ENCODE assay signal across 27 mouse cellular contexts in genomic region chr15:101148604-101149003, GRCm38 (mm10). TPM values are rescaled to one million over a fixed set of nuclear protein-coding genes. Genes with fewer than 3 reads are reported as not detected.
DNase-seq lines count a peak whose midpoint lies in the region; ATAC-seq and TF ChIP-seq lines count a peak whose summit lies in the region.
"Had no signal": no experiment of that assay in that cellular context is flagged by ENCODE, and none has a peak within 500 bp of the region (broad histone marks: within the 10 kb centered on the region; RNA-seq: fewer than 3 reads in every experiment).

No protein-coding gene starts in this region.

- no peak for DNase-seq in gastrocnemius, adult 2 months
- DNase-seq in gastrocnemius, postnatal 25 days, result no peak
- no peak for DNase-seq in heart, postnatal 0 days (ENCODE audit: low spot score)
- no peak for DNase-seq in heart, postnatal 14 days
- no peak for DNase-seq in lung, adult 2 months
- no peak for DNase-seq in adrenal gland, adult 18-20 months (ENCODE audit: low spot score in 2 of 2)
- DNase-seq: adrenal gland, postnatal 10 days; cerebellum, adult 11 months; cerebellum, postnatal 14 days; embryo, embryonic 11 days; gastrocnemius, postnatal 36 days; kidney, postnatal 14 days; layer of hippocampus, adult 9-11 months; liver, embryonic 13.5 days; thymus, adult 2 months had no signal

- H3K27ac ChIP-seq in gastrocnemius, adult 2 months, result peak overlapping the region; percentile 41
- H3K27ac ChIP-seq in heart, postnatal 0 days (ENCODE audit: low read depth), result peak overlapping the region; percentile 58
- H3K27ac ChIP-seq in lung, embryonic 16.5 days (ENCODE audit: low read length), result peak overlapping the region; percentile 40
- H3K27ac ChIP-seq in stomach, embryonic 15.5 days, result 0 out of 2 replicates have a peak overlapping the region, but pooled peaks have one; percentile 9
- H3K27ac ChIP-seq: liver, embryonic 13.5 days; midbrain, embryonic 13.5 days had no signal

- intact Hi-C loops in gastrocnemius, adult 2 months (cut with DNase I), result no loop called here
- intact Hi-C loops in heart, postnatal 14 days (cut with DNase I), result no loop called here

- no peak for TF ChIP-seq POLR2A in lung, adult 2 months (IDR thresholded peaks at IDR 0.05; ENCODE audit: borderline replicate concordance, extremely low read depth, low read depth, low read length)

- peaks cover 32% of the 10 kb centered on the region for H3K4me1 ChIP-seq in heart, postnatal 0 days (ENCODE audit: control insufficient read depth, insufficient read depth)
- H3K4me1 ChIP-seq in lung, embryonic 16.5 days (replicated peaks; ENCODE audit: control insufficient read depth, insufficient read depth, low read length), result peaks cover 33% of the 10 kb centered on the region
- H3K4me1 ChIP-seq in lung, adult 2 months (ENCODE audit: control insufficient read depth, insufficient read depth, low read length), result peaks cover 10% of the 10 kb centered on the region
- H3K4me1 ChIP-seq in stomach, embryonic 15.5 days, result peaks cover 46% of the 10 kb centered on the region

- no peak overlapping the region for H3K9ac ChIP-seq in heart, postnatal 0 days (replicated peaks; ENCODE audit: low read depth, low read length)
- no peak overlapping the region for H3K9ac ChIP-seq in lung, embryonic 16.5 days (ENCODE audit: low read length)
- no peak overlapping the region for H3K9ac ChIP-seq in stomach, embryonic 15.5 days
- H3K9ac ChIP-seq: forebrain, embryonic 12.5 days; liver, embryonic 13.5 days had no signal

- H3K4me3 ChIP-seq in gastrocnemius, adult 2 months, result no peak overlapping the region
- H3K4me3 ChIP-seq in heart, postnatal 0 days (ENCODE audit: low read depth, low read length), result no peak overlapping the region
- H3K4me3 ChIP-seq in lung, embryonic 16.5 days (ENCODE audit: low read length), result no peak overlapping the region
- H3K4me3 ChIP-seq in lung, adult 2 months (replicated peaks; ENCODE audit: extremely low read depth, low read depth, low read length), result no peak overlapping the region
- no peak overlapping the region for H3K4me3 ChIP-seq in stomach, embryonic 15.5 days (replicated peaks)
- H3K4me3 ChIP-seq: forebrain, embryonic 12.5 days; liver, embryonic 13.5 days; midbrain, embryonic 13.5 days; myocyte had no signal

- no peak for TF ChIP-seq CTCF in gastrocnemius, adult 2 months (IDR thresholded peaks at IDR 0.05)
- no peak for TF ChIP-seq CTCF in heart, postnatal 0 days (IDR thresholded peaks at IDR 0.05; ENCODE audit: low read depth)
- TF ChIP-seq CTCF in lung, adult 2 months (IDR thresholded peaks at IDR 0.05; ENCODE audit: insufficient read depth, low read length), result no peak

- H3K4me2 ChIP-seq in heart, postnatal 0 days (ENCODE audit: low read depth, low read length), result no peak overlapping the region
- no peak overlapping the region for H3K4me2 ChIP-seq in lung, embryonic 16.5 days (ENCODE audit: low read depth, low read length)
- H3K4me2 ChIP-seq in stomach, embryonic 15.5 days, result no peak overlapping the region
- H3K4me2 ChIP-seq: forebrain, embryonic 12.5 days; midbrain, embryonic 13.5 days had no signal

- no peak for ATAC-seq in heart, postnatal 0 days (ENCODE audit: insufficient read depth, low read depth)
- ATAC-seq in lung, embryonic 16.5 days (ENCODE audit: low read depth), result no peak
- no peak for ATAC-seq in stomach, embryonic 15.5 days (ENCODE audit: insufficient read depth, low FRiP score, low read depth)
- ATAC-seq: inflammation-experienced regulatory T-cells, adult 6 months; midbrain, embryonic 13.5 days had no signal

- H3K9me3 ChIP-seq in heart, postnatal 0 days (replicated peaks; ENCODE audit: control insufficient read depth, low read length), result no peaks in the 10 kb centered on the region
- no peaks in the 10 kb centered on the region for H3K9me3 ChIP-seq in lung, embryonic 16.5 days (ENCODE audit: control insufficient read depth, low read length)
- H3K9me3 ChIP-seq in stomach, embryonic 15.5 days, result no peaks in the 10 kb centered on the region
- H3K9me3 ChIP-seq: forebrain, embryonic 12.5 days; liver, embryonic 13.5 days; midbrain, embryonic 13.5 days had no signal

- WGBS in heart, postnatal 0 days, result 60% methylated on average over 6 of the region's 6 CpGs
- 65% methylated on average over 6 of the region's 6 CpGs for WGBS in lung, embryonic 16.5 days
- 53% methylated on average over 6 of the region's 6 CpGs for WGBS in lung, adult 2 months
- 49% methylated on average over 6 of the region's 6 CpGs for WGBS in stomach, embryonic 15.5 days

- TF ChIP-seq EP300 in heart, postnatal 0 days (IDR thresholded peaks at IDR 0.05; ENCODE audit: low read depth), result no peak

- no peaks in the 10 kb centered on the region for H3K27me3 ChIP-seq in heart, postnatal 0 days (ENCODE audit: control insufficient read depth, insufficient read depth, low read length)
- no peaks in the 10 kb centered on the region for H3K27me3 ChIP-seq in lung, embryonic 16.5 days (ENCODE audit: control insufficient read depth, insufficient read depth, low read depth, low read length)
- H3K27me3 ChIP-seq in stomach, embryonic 15.5 days (replicated peaks), result no peaks in the 10 kb centered on the region
- H3K27me3 ChIP-seq: CH12.LX; forebrain, embryonic 12.5 days; midbrain, embryonic 13.5 days had no signal

- no peaks in the 10 kb centered on the region for H3K36me3 ChIP-seq in heart, postnatal 0 days (replicated peaks; ENCODE audit: control insufficient read depth, insufficient read depth, low read length)
- H3K36me3 ChIP-seq in lung, embryonic 16.5 days (ENCODE audit: control insufficient read depth, insufficient read depth, low read length), result 0 out of 2 replicates have a peak, but pooled peaks cover 2% of the 10 kb centered on the region
- H3K36me3 ChIP-seq in stomach, embryonic 15.5 days, result no peaks in the 10 kb centered on the region
- H3K36me3 ChIP-seq: forebrain, embryonic 12.5 days; liver, embryonic 13.5 days; midbrain, embryonic 13.5 days had no signal

RNA-seq across cellular contexts. Expression of gene Acvrl1, which starts 20.3 kb away (rescaled TPM):
- total RNA-seq in gastrocnemius, adult 2 months (2021), result 10 to 100 TPM; 10.2 to 14.5 TPM
- total RNA-seq in gastrocnemius, postnatal 25 days (2021), result 10 to 100 TPM; 10.7 to 13.0 TPM
- 18.6 and 36.0 TPM in 2 replicates for total RNA-seq in heart, postnatal 0 days (2014; rRNA removed; ENCODE audit: low replicate concordance)
- 9.3 and 10.4 TPM in 2 replicates for polyA plus RNA-seq in heart, postnatal 0 days (2015; fragmentation: Nextera tagmentation; extraction: Ambion mirVana)
- total RNA-seq in heart, postnatal 14 days (2021), result 10 to 100 TPM; 28.5 to 31.5 TPM
- 91.3 and 93.3 TPM in 2 replicates for polyA plus RNA-seq in lung, embryonic 16.5 days (2015; fragmentation: Nextera tagmentation; extraction: Ambion mirVana)
- 672 and 695 TPM in 2 replicates for polyA plus RNA-seq in lung, adult 2 months (2012; rRNA removed)
- 27.0 and 28.4 TPM in 2 replicates for polyA plus RNA-seq in stomach, embryonic 15.5 days (2015; fragmentation: Nextera tagmentation; extraction: Ambion mirVana)
- 10 to 100 TPM; 19.1 to 26.1 TPM for total RNA-seq in adrenal gland, adult 18-20 months (2021)

RNA-seq across cellular contexts. Expression of gene Acvr1b, which starts 25.3 kb away (rescaled TPM):
- 10 to 100 TPM; 26.9 to 30.8 TPM for total RNA-seq in gastrocnemius, adult 2 months (2021)
- 10 to 100 TPM; 23.0 to 34.4 TPM for total RNA-seq in gastrocnemius, postnatal 25 days (2021)
- total RNA-seq in heart, postnatal 0 days (2014; rRNA removed; ENCODE audit: low replicate concordance), result 22.3 and 25.9 TPM in 2 replicates
- 5.2 and 5.8 TPM in 2 replicates for polyA plus RNA-seq in heart, postnatal 0 days (2015; fragmentation: Nextera tagmentation; extraction: Ambion mirVana)
- 10 to 100 TPM; 14.5 to 14.7 TPM for total RNA-seq in heart, postnatal 14 days (2021)
- 6.8 and 7.9 TPM in 2 replicates for polyA plus RNA-seq in lung, embryonic 16.5 days (2015; fragmentation: Nextera tagmentation; extraction: Ambion mirVana)
- 45.8 and 57.2 TPM in 2 replicates for polyA plus RNA-seq in lung, adult 2 months (2012; rRNA removed)
- polyA plus RNA-seq in stomach, embryonic 15.5 days (2015; fragmentation: Nextera tagmentation; extraction: Ambion mirVana), result 8.9 and 9.9 TPM in 2 replicates
- 1 to 10 TPM; 5.8 to 5.9 TPM for total RNA-seq in adrenal gland, adult 18-20 months (2021)

RNA-seq across cellular contexts. Expression of gene Ankrd33, which starts 33.0 kb away (rescaled TPM):
- not detected for total RNA-seq in gastrocnemius, adult 2 months (2021)
- not detected for total RNA-seq in gastrocnemius, postnatal 25 days (2021)
- not detected in 2 replicates for total RNA-seq in heart, postnatal 0 days (2014; rRNA removed; ENCODE audit: low replicate concordance)
- polyA plus RNA-seq in heart, postnatal 0 days (2015; fragmentation: Nextera tagmentation; extraction: Ambion mirVana), result not detected in 2 replicates
- not detected for total RNA-seq in heart, postnatal 14 days (2021)
- polyA plus RNA-seq in lung, embryonic 16.5 days (2015; fragmentation: Nextera tagmentation; extraction: Ambion mirVana), result not detected in 2 replicates
- 0.10 and 0.28 TPM in 2 replicates for polyA plus RNA-seq in lung, adult 2 months (2012; rRNA removed)
- polyA plus RNA-seq in stomach, embryonic 15.5 days (2015; fragmentation: Nextera tagmentation; extraction: Ambion mirVana), result not detected in 2 replicates
- under 1 TPM; 0.42 to 0.70 TPM for total RNA-seq in adrenal gland, adult 18-20 months (2021)
- total RNA-seq: CH12.LX; gastrocnemius, postnatal 36 days; neutrophil, adult 5-6 weeks had no signal
- polyA plus RNA-seq: brain, embryonic 14.5 days; forebrain, embryonic 12.5 days; hindbrain, embryonic 11.5 days; inflammation-experienced regulatory T-cells, adult 6 months; limb, embryonic 11.5 days; liver, embryonic 13.5 days; midbrain, embryonic 13.5 days; myocyte; thymus, adult 2 months; urinary bladder, adult 2 months had no signal
